Mouse (Mus musculus) forebrain, embryonic 16.5 days (tissue): ENCODE measurements around the gene Coro2a. TPM values are rescaled to one million over a fixed set of nuclear protein-coding genes. Genes with fewer than 3 reads are reported as not detected.
"Not testable (repeated sequence)": the region's sequence is repeated elsewhere in the genome, so short reads cannot be mapped to it uniquely, and the experiment has no call there.

Experiments used
- ATAC-seq: fragments of 200-750 bp; cut with Nextera tagmentation; 2 replicates; pipeline ENCODE4 v1.8.0; 2017; ENCODE audit warnings: mild to moderate bottlenecking, moderate library complexity
- H3K27ac ChIP-seq: fragments of 300-500 bp; sonication (generic); 2 replicates; pipeline ENCODE4 v1.5.1; 2014; ENCODE audit warnings: low read length, control low read depth
- H3K27me3 ChIP-seq: fragments of 300-500 bp; sonication (generic); replicated peaks from 2 replicates; pipeline ENCODE4 v1.6.1; 2014; ENCODE audit warnings: low read length; ENCODE audit not compliant: control insufficient read depth, insufficient read depth
- H3K36me3 ChIP-seq: fragments of 300-500 bp; sonication (generic); 2 replicates; pipeline ENCODE4 v1.6.1; 2014; ENCODE audit not compliant: control insufficient read depth, insufficient read depth
- H3K4me1 ChIP-seq: fragments of 300-500 bp; sonication (generic); replicated peaks from 2 replicates; pipeline ENCODE4 v1.6.1; 2014; ENCODE audit warnings: low read length; ENCODE audit not compliant: control insufficient read depth, insufficient read depth
- H3K4me2 ChIP-seq: fragments of 300-500 bp; sonication (generic); 2 replicates; pipeline ENCODE4 v1.6.1; 2014; ENCODE audit warnings: mild to moderate bottlenecking, low read length, control low read depth
- H3K4me3 ChIP-seq: fragments of 300-500 bp; sonication (generic); replicated peaks from 2 replicates; pipeline ENCODE4 v1.5.1; 2014; ENCODE audit warnings: mild to moderate bottlenecking, low read length, control low read depth
- H3K9ac ChIP-seq: fragments of 300-500 bp; sonication (generic); replicated peaks from 2 replicates; pipeline ENCODE4 v1.6.1; 2014; ENCODE audit warnings: low read depth, low read length, control low read depth
- H3K9me3 ChIP-seq: fragments of 300-500 bp; sonication (generic); 2 replicates; pipeline ENCODE4 v1.6.1; 2016; ENCODE audit warnings: low read length; ENCODE audit not compliant: control insufficient read depth
- WGBS: fragments of 180-500 bp; shearing (Covaris S2); extraction: QIAGEN DNeasy Blood & Tissue Kit; methylation state at CpG from one replicate; pipeline ENCODE4 v1.1.7; 2014; 5-methylcytosine and 5-hydroxymethylcytosine counted together
- polyA plus RNA-seq: library from polyadenylated mRNA; unstranded; fragments of >200 nt; fragmentation: Nextera tagmentation; extraction: Ambion mirVana; gene quantifications from 2 replicates; pipeline ENCODE4 v1.2.1, GENCODE M21; 2015

Coro2a gene
- polyA plus RNA-seq, 1 experiment from 2014 or later: 7.6 TPM

GRCm38 (mm10) chr4:46581577-46581976, 20.4 kb downstream of the Coro2a start:
- 94% methylated on average over 22 of the region's 22 CpGs for WGBS
- not testable (repeated sequence) for ATAC-seq, H3K27ac ChIP-seq

GRCm38 (mm10) chr4:46580799-46581243, 21.2 kb downstream of the Coro2a start:
- WGBS: 92% methylated on average over 15 of the region's 15 CpGs
- H3K36me3 ChIP-seq, H3K4me3 ChIP-seq, H3K4me1 ChIP-seq, H3K9ac ChIP-seq, H3K27ac ChIP-seq, ATAC-seq, H3K4me2 ChIP-seq, H3K27me3 ChIP-seq, H3K9me3 ChIP-seq: not testable (repeated sequence)

More at GRCm38 (mm10) chr4:46581577-46581976, 20.4 kb downstream of the Coro2a start:
- not testable (repeated sequence) for H3K4me2 ChIP-seq, H3K27me3 ChIP-seq, H3K36me3 ChIP-seq, H3K9me3 ChIP-seq, H3K9ac ChIP-seq, H3K4me3 ChIP-seq, H3K4me1 ChIP-seq

GRCm38 (mm10) chr4:46578796-46579346, 23.1 kb downstream of the Coro2a start:
- not testable (repeated sequence) for H3K27me3 ChIP-seq, H3K36me3 ChIP-seq, ATAC-seq, H3K27ac ChIP-seq, H3K4me1 ChIP-seq, H3K9ac ChIP-seq, H3K4me2 ChIP-seq, H3K4me3 ChIP-seq, H3K9me3 ChIP-seq
- 96% methylated on average over 8 of the region's 8 CpGs for WGBS

- H3K4me2 ChIP-seq: no peak overlapping the region
- H3K27me3 ChIP-seq: no peaks in the 10 kb centered on the region
- 0 out of 2 replicates have a peak, but pooled peaks cover 6% of the 10 kb centered on the region for H3K9me3 ChIP-seq
- no peak for ATAC-seq
- H3K27ac ChIP-seq: no peak overlapping the region
- H3K4me3 ChIP-seq: no peak overlapping the region
- no peaks in the 10 kb centered on the region; the same call in 1 of the 2 replicates for H3K36me3 ChIP-seq
- H3K4me1 ChIP-seq: no peaks in the 10 kb centered on the region
- H3K9ac ChIP-seq: no peak overlapping the region
- WGBS: 79% methylated on average over 1 of the region's 1 CpGs
Measured at GRCm38 (mm10) chr4:46578228-46578627, 23.8 kb downstream of the Coro2a start.

- H3K27ac ChIP-seq, ATAC-seq, H3K4me3 ChIP-seq, H3K9me3 ChIP-seq, H3K27me3 ChIP-seq, H3K4me1 ChIP-seq, H3K9ac ChIP-seq, H3K4me2 ChIP-seq, H3K36me3 ChIP-seq: not testable (repeated sequence)
- WGBS: 92% methylated on average over 6 of the region's 10 CpGs
Measured at GRCm38 (mm10) chr4:46575509-46576284, 26.3 kb downstream of the Coro2a start.

- WGBS: 91% methylated on average over 10 of the region's 12 CpGs
- Histone ChIP-seq H3K9ac (no peak overlapping the region), H3K9me3 (0 out of 2 replicates have a peak, but pooled peaks cover 2% of the 10 kb centered on the region), H3K36me3 (no peaks in the 10 kb centered on the region; the same call in 1 of the 2 replicates), H3K4me3 (no peak overlapping the region), H3K27me3 (no peaks in the 10 kb centered on the region), H3K4me1 (no peaks in the 10 kb centered on the region), H3K27ac (no peak overlapping the region), H3K4me2 (no peak overlapping the region)
- no peak for ATAC-seq
Measured at GRCm38 (mm10) chr4:46574841-46575240, 27.2 kb downstream of the Coro2a start.

- no peak overlapping the region for H3K27ac ChIP-seq
- WGBS: 72% methylated on average over 9 of the region's 9 CpGs
- no peak for ATAC-seq
Measured at GRCm38 (mm10) chr4:46574024-46574753, 27.8 kb downstream of the Coro2a start.

GRCm38 (mm10) chr4:46572616-46573015, 29.4 kb downstream of the Coro2a start:
- H3K36me3 ChIP-seq: no peaks in the 10 kb centered on the region; the same call in 1 of the 2 replicates
- H3K4me1 ChIP-seq: peaks cover 2% of the 10 kb centered on the region; the same call in 1 of the 2 replicates
- H3K9ac ChIP-seq: no peak overlapping the region
- ATAC-seq: no peak
- WGBS: 88% methylated on average over 4 of the region's 4 CpGs
- no peak overlapping the region for H3K4me3 ChIP-seq
- no peak overlapping the region for H3K4me2 ChIP-seq
- no peaks in the 10 kb centered on the region for H3K27me3 ChIP-seq
- no peak overlapping the region for H3K27ac ChIP-seq
- no peaks in the 10 kb centered on the region for H3K9me3 ChIP-seq

More at GRCm38 (mm10) chr4:46574024-46574753, 27.8 kb downstream of the Coro2a start:
- Histone ChIP-seq H3K4me1 (peaks cover 2% of the 10 kb centered on the region; the same call in 1 of the 2 replicates), H3K4me2 (no peak overlapping the region), H3K9me3 (0 out of 2 replicates have a peak, but pooled peaks cover 2% of the 10 kb centered on the region), H3K36me3 (no peaks in the 10 kb centered on the region; the same call in 1 of the 2 replicates), H3K9ac (no peak overlapping the region), H3K4me3 (no peak overlapping the region), H3K27me3 (no peaks in the 10 kb centered on the region)

GRCm38 (mm10) chr4:46571744-46572143, 30.3 kb downstream of the Coro2a start:
- Histone ChIP-seq H3K9me3 (no peaks in the 10 kb centered on the region), H3K4me1 (peaks cover 2% of the 10 kb centered on the region; the same call in 1 of the 2 replicates), H3K36me3 (no peaks in the 10 kb centered on the region; the same call in 1 of the 2 replicates), H3K4me3 (no peak overlapping the region), H3K9ac (no peak overlapping the region), H3K27me3 (no peaks in the 10 kb centered on the region), H3K27ac (no peak overlapping the region), H3K4me2 (no peak overlapping the region)
- WGBS: 88% methylated on average over 9 of the region's 9 CpGs
- ATAC-seq: no peak
